ENCODE assay signal across 7 mouse cellular contexts in genomic region chr12:118529428-118530361, GRCm38 (mm10).
A peak's percentile ranks its signal among the peaks of the same experiment; 100 is the strongest.
DNase-seq lines count a peak whose midpoint lies in the region; ATAC-seq and TF ChIP-seq lines count a peak whose summit lies in the region.

No protein-coding gene starts in this region.

- ATAC-seq in embryonic facial prominence, embryonic 12.5 days (ENCODE audit: insufficient number of reproducible peaks, insufficient read depth, low FRiP score, low TSS enrichment), result peak; percentile 62; the same call in 1 of the 2 replicates
- 0 out of 2 replicates have a peak, but pooled peaks have one; percentile 53 for ATAC-seq in intestine, embryonic 14.5 days (replicated peaks; ENCODE audit: low FRiP score, low TSS enrichment, low read depth)
- ATAC-seq in liver, postnatal 0 days, result no peak

- H3K36me3 ChIP-seq in embryonic facial prominence, embryonic 12.5 days, result no peaks in the 10 kb centered on the region
- H3K36me3 ChIP-seq in intestine, embryonic 14.5 days (ENCODE audit: control insufficient read depth, insufficient read depth, low read length), result no peaks in the 10 kb centered on the region
- no peaks in the 10 kb centered on the region for H3K36me3 ChIP-seq in liver, postnatal 0 days (replicated peaks; ENCODE audit: insufficient read depth, low read length)

- H3K4me3 ChIP-seq in embryonic facial prominence, embryonic 12.5 days, result peak overlapping the region; percentile 25
- H3K4me3 ChIP-seq in intestine, embryonic 14.5 days (ENCODE audit: low read depth, low read length), result 0 out of 2 replicates have a peak overlapping the region, but pooled peaks have one; percentile 2
- no peak overlapping the region for H3K4me3 ChIP-seq in liver, postnatal 0 days (ENCODE audit: low read depth, low read length)

- 2% methylated on average over 36 of the region's 36 CpGs for WGBS in embryonic facial prominence, embryonic 12.5 days
- WGBS in intestine, embryonic 14.5 days, result 8% methylated on average over 36 of the region's 36 CpGs
- 9% methylated on average over 36 of the region's 36 CpGs for WGBS in liver, postnatal 0 days (ENCODE audit: insufficient replicate concordance)

- H3K4me1 ChIP-seq in embryonic facial prominence, embryonic 12.5 days, result peaks cover 3% of the 10 kb centered on the region
- H3K4me1 ChIP-seq in intestine, embryonic 14.5 days (replicated peaks; ENCODE audit: control insufficient read depth, insufficient read depth, low read length), result no peaks in the 10 kb centered on the region
- H3K4me1 ChIP-seq in liver, postnatal 0 days (ENCODE audit: insufficient read depth), result no peaks in the 10 kb centered on the region

- H3K27me3 ChIP-seq in embryonic facial prominence, embryonic 12.5 days, result peaks cover 45% of the 10 kb centered on the region
- peaks cover 40% of the 10 kb centered on the region for H3K27me3 ChIP-seq in intestine, embryonic 14.5 days (replicated peaks; ENCODE audit: control insufficient read depth, insufficient read depth, low read length)
- H3K27me3 ChIP-seq in liver, postnatal 0 days (ENCODE audit: insufficient read depth, low read length), result peaks cover 16% of the 10 kb centered on the region; the same call in 1 of the 2 replicates

- H3K27ac ChIP-seq in embryonic facial prominence, embryonic 12.5 days, result peak overlapping the region; percentile 36; the same call in 1 of the 2 replicates
- H3K27ac ChIP-seq in intestine, embryonic 14.5 days (ENCODE audit: low read depth), result no peak overlapping the region
- H3K27ac ChIP-seq in liver, postnatal 0 days (ENCODE audit: low read depth), result no peak overlapping the region

- H3K4me2 ChIP-seq in embryonic facial prominence, embryonic 12.5 days (replicated peaks), result peak overlapping the region; percentile 45
- H3K4me2 ChIP-seq in intestine, embryonic 14.5 days (ENCODE audit: low read length), result peak overlapping the region; percentile 35
- H3K4me2 ChIP-seq in liver, postnatal 0 days (ENCODE audit: low read depth, low read length), result peak overlapping the region; percentile 44

- DNase-seq in WW6 (ENCODE audit: low read depth, low spot score), result peak; percentile 18
- peak; percentile 55 for DNase-seq in intestine, embryonic 14.5 days (ENCODE audit: low spot score)
- peak; percentile 13 for DNase-seq in liver, postnatal 0 days
- no peak for DNase-seq in ovary, postnatal 14 days (ENCODE audit: low spot score)
- DNase-seq in urinary bladder, adult 18-20 months (ENCODE audit: low spot score in 2 of 2), result no peak
- no peak for DNase-seq in lung, postnatal 25 days (ENCODE audit: low spot score)

- H3K9me3 ChIP-seq in embryonic facial prominence, embryonic 12.5 days, result no peaks in the 10 kb centered on the region
- H3K9me3 ChIP-seq in intestine, embryonic 14.5 days (ENCODE audit: control insufficient read depth, low read length), result no peaks in the 10 kb centered on the region
- no peaks in the 10 kb centered on the region for H3K9me3 ChIP-seq in liver, postnatal 0 days (ENCODE audit: low read length)

- no peak for TF ChIP-seq EP300 in liver, postnatal 0 days (IDR thresholded peaks at IDR 0.05; ENCODE audit: low read depth)

- no peak for TF ChIP-seq CTCF in liver, postnatal 0 days (IDR thresholded peaks at IDR 0.05; ENCODE audit: low read depth)

- H3K9ac ChIP-seq in embryonic facial prominence, embryonic 12.5 days, result peak overlapping the region; percentile 30; the same call in 1 of the 2 replicates
- H3K9ac ChIP-seq in intestine, embryonic 14.5 days (ENCODE audit: low read length), result no peak overlapping the region
- no peak overlapping the region for H3K9ac ChIP-seq in liver, postnatal 0 days (replicated peaks)

Comparison
In these comparisons a context has a peak if more than half of its experiments do, and no peak if none do; other contexts are left out.
1. DNase-seq: peak in WW6 (single experiment), intestine, embryonic 14.5 days (single experiment) and liver, postnatal 0 days (single experiment); none in ovary, postnatal 14 days (single experiment), urinary bladder, adult 18-20 months (0 of 2) and lung, postnatal 25 days (single experiment).
2. Peak in every context shown above with its lines, with median percentiles within 50 percentile points of each other: H3K4me2 ChIP-seq.